Mouse (Mus musculus) right cerebral cortex, postnatal 25 days (tissue): ENCODE measurements at regions not wholly inside any gene's neighbourhood (a gene's known extent, or its start where the extent isn't known, plus 50 kb on each side); places are given as distances from the start of the nearest gene placed in this dataset.
A peak's percentile ranks its signal among the peaks of the same experiment; 100 is the strongest.

Source experiments
- DNase-seq: peaks from one replicate; pipeline ENCODE4 v3.0.0; 2022

- DNase-seq = no peak
These were observed 86.5 kb upstream of the Got2 start for GRCm38 (mm10) chr8:95974889-95975288.

- no peak for DNase-seq
These were observed 85.9 kb upstream of the Got2 start for GRCm38 (mm10) chr8:95974231-95974630.

GRCm38 (mm10) chr8:95973571-95973970, 85.2 kb upstream of the Got2 start:
- DNase-seq = no peak

- no peak for DNase-seq
These were observed 80.5 kb upstream of the Got2 start for GRCm38 (mm10) chr8:95968828-95969227.

GRCm38 (mm10) chr8:95966430-95966829, 78.1 kb upstream of the Got2 start:
- no peak for DNase-seq

GRCm38 (mm10) chr8:95952257-95952656, 63.9 kb upstream of the Got2 start:
- no peak for DNase-seq

- peak; percentile 69 for DNase-seq
These were observed 63.4 kb upstream of the Got2 start for GRCm38 (mm10) chr8:95951794-95952193.
